Mouse (Mus musculus) kidney, embryonic 15.5 days (tissue): ENCODE results near the gene Cep295. TPM values are rescaled to one million over a fixed set of nuclear protein-coding genes. Genes with fewer than 3 reads are reported as not detected.

Source experiments
- ATAC-seq: fragments of 200-750 bp; cut with Nextera tagmentation; replicated peaks from 2 replicates; pipeline ENCODE4 v1.8.0; 2017; ENCODE audit warnings: moderate TSS enrichment; ENCODE audit not compliant: low FRiP score
- H3K27ac ChIP-seq: fragments of 300-500 bp; sonication (generic); 2 replicates; pipeline ENCODE4 v1.5.1; 2015; ENCODE audit warnings: mild to moderate bottlenecking, inconsistent platforms
- H3K27me3 ChIP-seq: fragments of 300-500 bp; sonication (generic); 2 replicates; pipeline ENCODE4 v1.6.1; 2015; ENCODE audit warnings: inconsistent platforms
- H3K36me3 ChIP-seq: fragments of 300-500 bp; sonication (generic); 2 replicates; pipeline ENCODE4 v1.6.1; 2015; ENCODE audit warnings: inconsistent platforms
- H3K4me1 ChIP-seq: fragments of 300-500 bp; sonication (generic); 2 replicates; pipeline ENCODE4 v1.6.1; 2015; ENCODE audit warnings: inconsistent platforms
- H3K4me2 ChIP-seq: fragments of 300-500 bp; sonication (generic); 2 replicates; pipeline ENCODE4 v1.6.1; 2015; ENCODE audit warnings: moderate library complexity, mild to moderate bottlenecking, inconsistent platforms
- H3K4me3 ChIP-seq: fragments of 300-500 bp; sonication (generic); replicated peaks from 2 replicates; pipeline ENCODE4 v1.5.1; 2015; ENCODE audit warnings: mild to moderate bottlenecking, inconsistent platforms
- H3K9ac ChIP-seq: fragments of 300-500 bp; sonication (generic); 2 replicates; pipeline ENCODE4 v1.6.1; 2015; ENCODE audit warnings: mild to moderate bottlenecking, inconsistent platforms
- H3K9me3 ChIP-seq: fragments of 300-500 bp; sonication (generic); replicated peaks from 2 replicates; pipeline ENCODE4 v1.6.1; 2016; ENCODE audit warnings: inconsistent platforms
- WGBS: fragments of 180-500 bp; shearing (Covaris S2); methylation state at CpG from one replicate; pipeline ENCODE4 v1.1.7; 2015; ENCODE audit warnings: mixed read lengths; 5-methylcytosine and 5-hydroxymethylcytosine counted together
- microRNA-seq: library from miRNA; unstranded; fragments of <30 nt; microRNA quantifications from one replicate; pipeline ENCODE4, GENCODE M21; 2016
- polyA plus RNA-seq: library from polyadenylated mRNA; unstranded; fragments of >200 nt; fragmentation: Nextera tagmentation; extraction: Ambion mirVana; gene quantifications from 2 replicates; pipeline ENCODE4 v1.2.1, GENCODE M21; 2015

Cep295 gene
- polyA plus RNA-seq, 1 experiment from 2014 or later: 18.2 TPM

DNA sequence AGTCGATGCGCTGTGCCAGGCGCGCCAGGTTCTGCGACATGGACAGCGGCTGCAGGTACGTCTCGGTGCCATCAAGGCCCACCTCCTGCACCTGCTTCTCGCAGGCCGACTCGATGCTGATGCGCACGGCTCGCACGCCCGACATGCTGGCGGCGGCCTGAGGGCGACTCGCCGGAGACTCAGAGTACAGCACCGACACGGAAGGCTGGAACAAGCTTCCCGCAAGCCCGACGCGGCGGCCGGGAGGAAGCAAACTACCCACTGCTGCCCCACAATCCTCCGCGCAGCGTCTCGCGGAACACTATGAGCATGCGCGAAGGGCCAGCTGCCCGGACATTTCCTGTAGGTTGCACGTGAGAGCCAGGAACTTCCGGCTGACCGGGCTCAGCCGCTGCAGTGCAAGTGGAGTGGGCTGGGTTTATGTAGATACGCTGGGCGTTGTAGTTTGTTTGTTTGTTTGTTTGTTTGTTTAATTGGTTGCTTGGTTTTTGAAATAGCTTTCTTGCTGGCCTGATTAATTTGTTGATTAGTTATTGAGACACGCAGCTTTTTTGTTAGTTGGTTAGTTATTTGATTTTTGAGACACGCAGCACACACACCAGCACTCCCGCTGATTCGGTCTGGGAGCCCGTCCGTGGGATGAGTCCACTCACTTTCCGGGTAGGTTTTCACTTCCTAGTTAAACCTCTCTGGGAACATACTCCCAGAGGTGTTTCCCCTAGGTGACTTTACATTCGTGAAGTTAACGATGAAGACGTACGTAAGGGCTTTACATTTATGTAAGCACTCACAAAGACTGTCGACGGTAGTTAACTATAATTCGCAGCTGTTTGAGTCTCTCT, 77.7 kb downstream of the Cep295 start, which contains the start of gene Med17:
TSS of gene Med17 (minus strand) at position 283 of the 842 bp plus-strand sequence.
- H3K4me2 ChIP-seq: peak within 1 kb of the TSS; percentile 67
- peak within 1 kb of the TSS; percentile 69 for H3K4me3 ChIP-seq
- H3K9ac ChIP-seq: peak within 1 kb of the TSS; percentile 82
- no peaks in the 10 kb centered on the region for H3K27me3 ChIP-seq
- peak within 1 kb of the TSS; percentile 90 for H3K27ac ChIP-seq
- no peaks in the 10 kb centered on the region for H3K9me3 ChIP-seq
- ATAC-seq: peak; percentile 98
- H3K4me1 ChIP-seq: peaks cover 21% of the 10 kb centered on the region
- 1% methylated on average over 57 of the region's 57 CpGs for WGBS
- H3K36me3 ChIP-seq: peaks cover 36% of the 10 kb centered on the region

DNA sequence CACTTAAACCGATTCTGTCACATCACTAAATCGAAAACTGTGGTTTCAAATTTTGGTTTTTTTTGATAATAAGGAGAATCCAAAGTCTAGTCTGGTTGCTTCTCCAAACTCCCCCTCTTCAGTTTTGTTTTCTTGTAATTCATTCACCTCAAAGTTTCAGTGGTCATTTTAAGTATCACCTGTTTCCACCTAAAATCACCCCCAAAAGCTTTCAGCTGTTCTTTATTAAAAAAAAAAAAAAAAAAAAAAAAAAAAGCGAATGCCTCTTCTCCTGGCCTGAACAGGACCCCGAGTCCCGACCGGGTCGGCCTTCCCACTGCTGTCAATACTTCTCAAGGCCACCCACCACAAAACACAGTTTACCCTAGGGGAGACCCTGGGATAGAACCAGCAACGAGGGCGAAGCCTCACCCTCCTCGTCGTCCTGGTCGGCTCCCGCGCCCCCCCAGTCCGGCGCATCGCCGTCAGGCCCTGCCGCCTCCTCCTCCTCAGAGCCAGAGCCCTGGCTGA, 78.4 kb downstream of the Cep295 start:
- Histone ChIP-seq H3K9ac (peak overlapping the region; percentile 82), H3K4me1 (peaks cover 21% of the 10 kb centered on the region), H3K4me3 (peak overlapping the region; percentile 69), H3K27ac (peak overlapping the region; percentile 90), H3K27me3 (no peaks in the 10 kb centered on the region), H3K4me2 (peak overlapping the region; percentile 67), H3K9me3 (no peaks in the 10 kb centered on the region), H3K36me3 (peaks cover 40% of the 10 kb centered on the region)
- 11% methylated on average over 14 of the region's 19 CpGs for WGBS
- no peak; the same call in 1 of the 2 replicates for ATAC-seq

DNA sequence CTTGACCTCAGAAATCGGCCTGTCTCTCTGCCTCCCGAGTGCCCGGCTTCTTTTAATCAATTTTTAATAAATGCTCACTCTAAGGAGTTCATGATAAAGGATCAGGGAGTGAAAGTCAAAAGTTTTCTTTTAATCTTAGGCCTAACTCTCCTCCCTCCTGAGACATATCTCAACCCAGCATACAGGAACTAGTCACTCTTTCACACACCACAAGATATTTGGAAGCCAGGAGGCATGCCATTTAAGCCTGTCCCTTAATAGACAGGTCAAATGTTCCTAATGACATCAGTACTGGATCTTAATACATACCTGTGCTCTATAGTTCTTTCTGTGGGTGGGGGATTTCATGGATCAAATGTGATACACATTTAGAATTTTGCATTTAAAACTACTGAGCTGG, 79.2 kb downstream of the Cep295 start:
- no peak overlapping the region for H3K4me3 ChIP-seq
- H3K4me2 ChIP-seq: peak overlapping the region; percentile 67; the same call in 1 of the 2 replicates
- peaks cover 44% of the 10 kb centered on the region for H3K36me3 ChIP-seq
- no peaks in the 10 kb centered on the region for H3K27me3 ChIP-seq
- peaks cover 21% of the 10 kb centered on the region for H3K4me1 ChIP-seq
- WGBS: 90% methylated on average over 3 of the region's 3 CpGs
- H3K9me3 ChIP-seq: no peaks in the 10 kb centered on the region
- H3K27ac ChIP-seq: no peak overlapping the region
- no peak overlapping the region for H3K9ac ChIP-seq
- ATAC-seq: no peak

DNA sequence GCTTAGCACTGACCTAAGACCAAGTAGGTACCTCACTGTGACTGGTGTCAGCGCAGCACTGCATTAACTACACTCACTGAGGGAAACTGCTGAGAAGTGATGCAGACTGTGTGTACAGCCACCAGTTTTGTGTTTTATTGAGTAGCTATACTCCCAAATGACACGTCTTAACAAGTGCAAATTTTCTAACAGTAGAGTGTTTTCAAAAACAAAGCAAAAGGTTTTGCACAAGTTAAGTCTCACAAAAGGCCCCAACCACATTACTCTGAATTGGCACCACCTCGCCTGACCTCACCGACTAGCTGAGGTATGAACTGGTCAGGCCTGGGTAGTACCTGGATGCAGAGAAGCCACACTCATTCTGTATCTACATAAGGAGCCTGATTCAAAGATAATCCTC, 80.7 kb downstream of the Cep295 start:
- Histone ChIP-seq H3K27ac (no peak overlapping the region), H3K4me3 (no peak overlapping the region), H3K9ac (no peak overlapping the region), H3K27me3 (no peaks in the 10 kb centered on the region), H3K4me1 (peaks cover 21% of the 10 kb centered on the region), H3K36me3 (peaks cover 59% of the 10 kb centered on the region), H3K9me3 (no peaks in the 10 kb centered on the region), H3K4me2 (no peak overlapping the region)
- WGBS: 92% methylated on average over 4 of the region's 4 CpGs
- ATAC-seq: no peak

DNA sequence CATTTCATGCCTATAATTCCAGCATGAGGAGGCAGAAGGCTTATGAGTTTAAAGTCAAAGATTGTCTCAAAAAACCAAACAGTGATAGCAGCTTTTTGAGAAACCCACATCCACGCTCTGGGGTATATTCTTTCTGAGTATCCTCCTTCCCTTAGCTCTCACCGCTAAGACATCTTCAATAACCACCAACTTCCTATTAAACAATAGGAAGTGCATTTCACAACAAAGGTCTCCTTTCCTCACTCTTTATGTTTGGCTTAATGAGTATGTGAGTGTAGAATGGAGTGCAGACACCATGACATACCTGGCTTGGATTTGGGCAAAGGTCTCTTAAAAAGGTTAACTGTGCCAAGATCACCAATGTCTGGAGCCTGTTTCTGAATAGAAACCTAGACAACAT, 83.6 kb downstream of the Cep295 start:
- H3K36me3 ChIP-seq: peaks cover 88% of the 10 kb centered on the region
- H3K4me3 ChIP-seq: no peak overlapping the region
- H3K27ac ChIP-seq: no peak overlapping the region
- 94% methylated on average over 2 of the region's 2 CpGs for WGBS
- H3K27me3 ChIP-seq: no peaks in the 10 kb centered on the region
- no peak for ATAC-seq
- no peaks in the 10 kb centered on the region for H3K9me3 ChIP-seq
- H3K4me1 ChIP-seq: peaks cover 13% of the 10 kb centered on the region
- no peak overlapping the region for H3K4me2 ChIP-seq
- H3K9ac ChIP-seq: no peak overlapping the region

Small RNAs within 50 kb of the gene (microRNA-seq; reads per million reads assigned to microRNA genes)
- gene Gm49349 (not detected), gene mmu-mir-7650 (not detected)

Other genes starting within 250 kb of the Cep295 start
- gene Hephl1, start 245.7 kb downstream of the Cep295 start, polyA plus RNA-seq: 0.05 TPM in 1 of 2 replicates, not detected in the other
- gene Vstm5, start 118.7 kb downstream of the Cep295 start, polyA plus RNA-seq: 6.0 and 6.9 TPM in 2 replicates
- gene Med17, start 77.9 kb downstream of the Cep295 start, polyA plus RNA-seq: 35.4 and 39.2 TPM in 2 replicates
- 94.4 and 94.9 TPM in 2 replicates for gene Taf1d, start 51.6 kb downstream of the Cep295 start, polyA plus RNA-seq
- gene 4931406C07Rik, start 51.3 kb downstream of the Cep295 start, polyA plus RNA-seq: 18.2 and 20.7 TPM in 2 replicates
- 4.5 and 6.3 TPM in 2 replicates for gene Smco4, start 135.6 kb upstream of the Cep295 start, polyA plus RNA-seq